Mouse (Mus musculus): ENCODE results near the gene Lypd6. TPM values are rescaled to one million over a fixed set of nuclear protein-coding genes. Genes with fewer than 3 reads are reported as not detected.

Lypd6 gene
- polyA plus RNA-seq, 1 experiment from 2014 or later, result 6.0 TPM

- H3K36me3 ChIP-seq, result no peaks in the 10 kb centered on the region
- H3K4me1 ChIP-seq, result peaks cover 14% of the 10 kb centered on the region
- no peak for ATAC-seq (ENCODE audit: low FRiP score, low read depth)
- H3K4me2 ChIP-seq (replicated peaks), result no peak overlapping the region
- H3K9me3 ChIP-seq, result no peaks in the 10 kb centered on the region
- no peak overlapping the region for H3K4me3 ChIP-seq
- H3K27ac ChIP-seq (replicated peaks), result no peak overlapping the region
- WGBS, result 74% methylated on average over 13 of the region's 13 CpGs
- peaks cover 23% of the 10 kb centered on the region for H3K27me3 ChIP-seq
- H3K9ac ChIP-seq (replicated peaks), result no peak overlapping the region
These were observed 3.5 kb downstream of the Lypd6 start for GRCm38 (mm10) chr2:50069571-50070295.

- no peak for ATAC-seq (ENCODE audit: low FRiP score, low read depth)
- Histone ChIP-seq H3K4me3 (no peak overlapping the region), H3K36me3 (no peaks in the 10 kb centered on the region), H3K9me3 (no peaks in the 10 kb centered on the region), H3K9ac (replicated peaks) (no peak overlapping the region), H3K4me2 (replicated peaks) (no peak overlapping the region), H3K4me1 (0 out of 2 replicates have a peak, but pooled peaks cover 1% of the 10 kb centered on the region), H3K27me3 (peaks cover 11% of the 10 kb centered on the region), H3K27ac (replicated peaks) (no peak overlapping the region)
- WGBS, result 85% methylated on average over 4 of the region's 4 CpGs
These were observed 5.9 kb downstream of the Lypd6 start for GRCm38 (mm10) chr2:50072158-50072557.

- no peak for ATAC-seq (ENCODE audit: low FRiP score, low read depth)
- Histone ChIP-seq H3K36me3 (no peaks in the 10 kb centered on the region), H3K4me3 (no peak overlapping the region), H3K27me3 (no peaks in the 10 kb centered on the region), H3K4me1 (no peaks in the 10 kb centered on the region), H3K9me3 (no peaks in the 10 kb centered on the region), H3K27ac (replicated peaks) (no peak overlapping the region), H3K9ac (replicated peaks) (no peak overlapping the region), H3K4me2 (replicated peaks) (no peak overlapping the region)
- 77% methylated on average over 3 of the region's 3 CpGs for WGBS
These were observed 18.5 kb downstream of the Lypd6 start for GRCm38 (mm10) chr2:50084746-50085145.

- no peaks in the 10 kb centered on the region for H3K4me1 ChIP-seq
- no peak overlapping the region for H3K4me3 ChIP-seq
- H3K36me3 ChIP-seq, result no peaks in the 10 kb centered on the region
- ATAC-seq (ENCODE audit: low FRiP score, low read depth), result no peak
- H3K9me3 ChIP-seq, result no peaks in the 10 kb centered on the region
- H3K4me2 ChIP-seq (replicated peaks), result no peak overlapping the region
- no peak overlapping the region for H3K9ac ChIP-seq (replicated peaks)
- 75% methylated on average over 3 of the region's 3 CpGs for WGBS
- no peaks in the 10 kb centered on the region for H3K27me3 ChIP-seq
- no peak overlapping the region for H3K27ac ChIP-seq (replicated peaks)
These were observed 21.5 kb downstream of the Lypd6 start for GRCm38 (mm10) chr2:50087761-50088160.

- Histone ChIP-seq H3K4me3 (no peak overlapping the region), H3K4me1 (peaks cover 20% of the 10 kb centered on the region), H3K9me3 (no peaks in the 10 kb centered on the region), H3K36me3 (no peaks in the 10 kb centered on the region), H3K4me2 (replicated peaks) (no peak overlapping the region), H3K9ac (replicated peaks) (no peak overlapping the region), H3K27ac (replicated peaks) (no peak overlapping the region), H3K27me3 (no peaks in the 10 kb centered on the region)
- ATAC-seq (ENCODE audit: low FRiP score, low read depth), result no peak
- WGBS, result 83% methylated on average over 3 of the region's 3 CpGs
These were observed 30.1 kb downstream of the Lypd6 start for GRCm38 (mm10) chr2:50096336-50096735.

GRCm38 (mm10) chr2:50100364-50101151, 34.3 kb downstream of the Lypd6 start:
- Histone ChIP-seq H3K4me1 (peaks cover 23% of the 10 kb centered on the region), H3K27ac (replicated peaks) (peak overlapping the region; percentile 66; the same call in 1 of the 2 replicates), H3K27me3 (peaks cover 5% of the 10 kb centered on the region), H3K9me3 (no peaks in the 10 kb centered on the region), H3K4me2 (replicated peaks) (peak overlapping the region; percentile 2; the same call in 1 of the 2 replicates), H3K9ac (replicated peaks) (no peak overlapping the region), H3K4me3 (no peak overlapping the region), H3K36me3 (no peaks in the 10 kb centered on the region)
- ATAC-seq (ENCODE audit: low FRiP score, low read depth), result peak; percentile 83
- 16% methylated on average over 9 of the region's 9 CpGs for WGBS

- no peaks in the 10 kb centered on the region for H3K9me3 ChIP-seq
- H3K27ac ChIP-seq (replicated peaks), result peak overlapping the region; percentile 66
- WGBS, result 44% methylated on average over 1 of the region's 1 CpGs
- ATAC-seq (ENCODE audit: low FRiP score, low read depth), result no peak
- H3K4me2 ChIP-seq (replicated peaks), result no peak overlapping the region
- no peak overlapping the region for H3K9ac ChIP-seq (replicated peaks)
- H3K4me3 ChIP-seq, result no peak overlapping the region
- H3K27me3 ChIP-seq, result peaks cover 5% of the 10 kb centered on the region
- peaks cover 23% of the 10 kb centered on the region for H3K4me1 ChIP-seq
- no peaks in the 10 kb centered on the region for H3K36me3 ChIP-seq
These were observed 34.9 kb downstream of the Lypd6 start for GRCm38 (mm10) chr2:50101152-50101450.

- H3K27ac ChIP-seq (replicated peaks), result no peak overlapping the region
- no peak overlapping the region for H3K4me2 ChIP-seq (replicated peaks)
- H3K9ac ChIP-seq (replicated peaks), result no peak overlapping the region
- no peak for ATAC-seq (ENCODE audit: low FRiP score, low read depth)
- H3K9me3 ChIP-seq, result no peaks in the 10 kb centered on the region
- no peak overlapping the region for H3K4me3 ChIP-seq
- 69% methylated on average over 7 of the region's 7 CpGs for WGBS
- H3K36me3 ChIP-seq, result no peaks in the 10 kb centered on the region
- peaks cover 5% of the 10 kb centered on the region for H3K27me3 ChIP-seq
- H3K4me1 ChIP-seq, result peaks cover 23% of the 10 kb centered on the region
These were observed 37.7 kb downstream of the Lypd6 start for GRCm38 (mm10) chr2:50103850-50104503.

GRCm38 (mm10) chr2:50105590-50105989, 39.4 kb downstream of the Lypd6 start:
- Histone ChIP-seq H3K9ac (replicated peaks) (no peak overlapping the region), H3K36me3 (no peaks in the 10 kb centered on the region), H3K4me2 (replicated peaks) (no peak overlapping the region), H3K27me3 (peaks cover 5% of the 10 kb centered on the region), H3K27ac (replicated peaks) (no peak overlapping the region), H3K9me3 (no peaks in the 10 kb centered on the region), H3K4me3 (no peak overlapping the region), H3K4me1 (peaks cover 20% of the 10 kb centered on the region)
- WGBS, result 84% methylated on average over 3 of the region's 3 CpGs
- no peak for ATAC-seq (ENCODE audit: low FRiP score, low read depth)

- H3K9me3 ChIP-seq, result no peaks in the 10 kb centered on the region
- H3K9ac ChIP-seq (replicated peaks), result no peak overlapping the region
- H3K27ac ChIP-seq (replicated peaks), result no peak overlapping the region
- peaks cover 16% of the 10 kb centered on the region for H3K4me1 ChIP-seq
- peaks cover 5% of the 10 kb centered on the region for H3K27me3 ChIP-seq
- no peak overlapping the region for H3K4me2 ChIP-seq (replicated peaks)
- no peak for ATAC-seq (ENCODE audit: low FRiP score, low read depth)
- H3K4me3 ChIP-seq, result no peak overlapping the region
- WGBS, result 88% methylated on average over 3 of the region's 3 CpGs
- no peaks in the 10 kb centered on the region for H3K36me3 ChIP-seq
These were observed 39.8 kb downstream of the Lypd6 start for GRCm38 (mm10) chr2:50105992-50106391.

- Histone ChIP-seq H3K36me3 (no peaks in the 10 kb centered on the region), H3K27ac (replicated peaks) (no peak overlapping the region), H3K4me3 (no peak overlapping the region), H3K9ac (replicated peaks) (no peak overlapping the region), H3K9me3 (no peaks in the 10 kb centered on the region), H3K27me3 (peaks cover 5% of the 10 kb centered on the region), H3K4me1 (peaks cover 10% of the 10 kb centered on the region; the same call in 1 of the 2 replicates), H3K4me2 (replicated peaks) (no peak overlapping the region)
- WGBS, result 73% methylated on average over 3 of the region's 3 CpGs
- no peak for ATAC-seq (ENCODE audit: low FRiP score, low read depth)
These were observed 40.6 kb downstream of the Lypd6 start for GRCm38 (mm10) chr2:50106879-50107278.

- H3K27ac ChIP-seq (replicated peaks), result no peak overlapping the region
- H3K4me1 ChIP-seq, result peaks cover 10% of the 10 kb centered on the region; the same call in 1 of the 2 replicates
- ATAC-seq (ENCODE audit: low FRiP score, low read depth), result no peak
- no peak overlapping the region for H3K4me3 ChIP-seq
- H3K27me3 ChIP-seq, result no peaks in the 10 kb centered on the region
- H3K4me2 ChIP-seq (replicated peaks), result no peak overlapping the region
- whole genome bisulfite sequencing, result 74% methylated on average over 10 of the region's 10 CpGs
- H3K36me3 ChIP-seq, result no peaks in the 10 kb centered on the region
- H3K9ac ChIP-seq (replicated peaks), result no peak overlapping the region
- H3K9me3 ChIP-seq, result no peaks in the 10 kb centered on the region
These were observed 43.9 kb downstream of the Lypd6 start for GRCm38 (mm10) chr2:50110167-50110566.
